Mouse (Mus musculus): Measurements from ENCODE around the gene Acer2.
A peak's percentile ranks its signal among the peaks of the same experiment; 100 is the strongest.

GRCm38 (mm10) chr4:86852813-86853590 is 21.2 kb upstream of the Acer2 start:
- TF ChIP-seq HCFC1 (IDR thresholded peaks at IDR 0.05; ENCODE audit: low read depth, low read length) (no peak), E2F4 (IDR thresholded peaks at IDR 0.05; ENCODE audit: borderline replicate concordance, low read depth, low read length) (0 out of 2 replicates have a peak, but pooled peaks have one; percentile 56), RAD21 (IDR thresholded peaks at IDR 0.05; ENCODE audit: low read depth, low read length) (no peak), MAX (IDR thresholded peaks at IDR 0.05; ENCODE audit: low read length) (no peak), EP300 (IDR thresholded peaks at IDR 0.05; ENCODE audit: low read depth in 1 of 2, low read length in 2 of 2) (no peak)
